Mouse (Mus musculus): Measurements from ENCODE around the gene Syngap1. TPM values are rescaled to one million over a fixed set of nuclear protein-coding genes. Genes with fewer than 3 reads are reported as not detected.

Syngap1 gene
- polyA plus RNA-seq, 2 experiments = 0.08 to 3.4 TPM

DNA sequence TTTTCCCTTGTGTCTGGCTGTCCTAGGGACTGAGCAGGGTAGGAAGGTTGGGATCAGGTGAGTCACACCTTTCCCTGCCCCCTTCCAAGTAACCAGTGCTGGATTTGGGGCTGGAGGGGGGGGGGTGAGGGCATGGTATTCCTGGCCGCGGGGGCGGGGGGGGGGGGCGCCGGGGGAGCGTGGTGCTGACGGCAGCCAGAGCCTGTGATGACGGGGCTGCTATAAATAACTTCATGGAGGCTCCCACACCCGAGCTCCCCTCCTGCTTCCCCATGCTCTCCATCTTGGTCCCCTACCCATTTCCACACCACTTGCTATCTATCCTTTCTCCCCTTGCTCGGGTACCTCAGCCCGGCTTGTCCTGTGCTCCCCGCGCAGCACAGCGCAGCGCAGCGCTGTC is 12.7 kb downstream of the Syngap1 start:
- no peak overlapping the region for H3K4me2 ChIP-seq (ENCODE audit: low read depth)
- H3K9me3 ChIP-seq (ENCODE audit: control insufficient read depth, low read length) = no peaks in the 10 kb centered on the region
- TF ChIP-seq CTCF (IDR thresholded peaks at IDR 0.05; ENCODE audit: low read depth) = no peak
- TF ChIP-seq EP300 (IDR thresholded peaks at IDR 0.05; ENCODE audit: low read depth) = no peak
- no peak overlapping the region for H3K9ac ChIP-seq (replicated peaks)
- 39% methylated on average over 12 of the region's 16 CpGs for WGBS (ENCODE audit: insufficient replicate concordance)
- ATAC-seq (ENCODE audit: insufficient read depth) = no peak
- no peaks in the 10 kb centered on the region for H3K36me3 ChIP-seq (replicated peaks; ENCODE audit: control insufficient read depth, insufficient read depth, low read depth)
- no peak overlapping the region for H3K4me3 ChIP-seq (ENCODE audit: insufficient read depth in 1 of 2, low read depth in 2 of 2, low read length in 2 of 2)
- peaks cover 26 to 53% of the 10 kb centered on the region in 2 experiments for H3K4me1 ChIP-seq (replicated peaks; ENCODE audit: control insufficient read depth in 2 of 2, insufficient read depth in 2 of 2, low read length in 1 of 2)
- no peak overlapping the region for H3K27ac ChIP-seq
- DNase-seq (ENCODE audit: low read depth in 3 of 3, low spot score in 3 of 3) = no peak
- H3K27me3 ChIP-seq (ENCODE audit: control insufficient read depth, insufficient read depth, low read length) = no peaks in the 10 kb centered on the region; the same call in 1 of the 2 replicates

DNA sequence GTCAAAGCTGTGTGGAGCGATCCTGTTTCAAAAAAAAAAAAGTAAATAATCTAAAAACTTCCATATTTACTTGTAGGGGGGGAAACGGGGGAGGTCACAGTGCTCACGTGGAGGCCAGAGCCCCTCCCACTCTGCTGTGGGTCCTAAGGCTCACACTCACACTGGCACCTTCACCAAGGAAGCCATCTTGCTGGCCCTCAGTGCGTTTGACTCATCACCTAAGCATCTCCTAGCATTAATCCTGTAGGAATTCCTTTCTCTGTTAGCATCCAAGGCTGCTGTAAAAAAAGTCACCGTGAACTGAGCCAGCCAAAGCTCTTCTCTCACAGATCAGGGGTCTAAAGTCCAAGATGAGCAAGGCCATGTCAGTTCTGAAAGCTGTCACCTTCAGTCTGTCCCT is 15.3 kb downstream of the Syngap1 start:
- TF ChIP-seq CTCF (IDR thresholded peaks at IDR 0.05; ENCODE audit: low read depth) (no peak), EP300 (IDR thresholded peaks at IDR 0.05; ENCODE audit: low read depth) (no peak)
- ATAC-seq (ENCODE audit: insufficient read depth) = peak; percentile 36; the same call in 1 of the 2 replicates
- H3K4me1 ChIP-seq (replicated peaks; ENCODE audit: control insufficient read depth in 2 of 2, insufficient read depth in 2 of 2, low read length in 1 of 2) = peaks cover 26 to 42% of the 10 kb centered on the region in 2 experiments
- 57% methylated on average over 5 of the region's 5 CpGs for WGBS (ENCODE audit: insufficient replicate concordance)
- no peaks in the 10 kb centered on the region for H3K36me3 ChIP-seq (replicated peaks; ENCODE audit: control insufficient read depth, insufficient read depth, low read depth)
- H3K27ac ChIP-seq = peak overlapping the region; percentile 89
- no peak for DNase-seq (ENCODE audit: low read depth in 3 of 3, low spot score in 3 of 3)
- peak overlapping the region; percentile 47 for H3K9ac ChIP-seq (replicated peaks)
- no peaks in the 10 kb centered on the region; the same call in 1 of the 2 replicates for H3K27me3 ChIP-seq (ENCODE audit: control insufficient read depth, insufficient read depth, low read length)
- peak overlapping the region; percentile 46 to 54 for H3K4me3 ChIP-seq (ENCODE audit: insufficient read depth in 1 of 2, low read depth in 2 of 2, low read length in 2 of 2)
- no peaks in the 10 kb centered on the region for H3K9me3 ChIP-seq (ENCODE audit: control insufficient read depth, low read length)
- H3K4me2 ChIP-seq (ENCODE audit: low read depth) = peak overlapping the region; percentile 75

DNA sequence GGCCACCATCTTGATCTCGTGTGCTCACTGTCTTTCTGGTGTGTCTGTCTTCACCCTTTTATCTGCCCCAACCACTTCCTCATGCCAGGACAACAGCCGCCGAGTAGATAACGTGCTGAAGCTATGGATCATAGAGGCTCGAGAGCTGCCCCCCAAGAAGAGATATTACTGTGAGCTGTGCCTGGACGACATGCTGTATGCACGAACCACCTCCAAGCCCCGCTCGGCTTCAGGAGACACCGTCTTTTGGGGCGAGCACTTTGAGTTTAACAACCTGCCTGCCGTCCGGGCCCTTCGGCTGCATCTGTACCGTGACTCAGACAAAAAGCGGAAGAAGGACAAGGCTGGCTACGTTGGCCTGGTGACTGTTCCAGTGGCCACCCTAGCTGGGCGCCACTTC is 15.8 kb downstream of the Syngap1 start:
- TF ChIP-seq EP300 (IDR thresholded peaks at IDR 0.05; ENCODE audit: low read depth) (peak; percentile 85), CTCF (IDR thresholded peaks at IDR 0.05; ENCODE audit: low read depth) (no peak)
- Histone ChIP-seq H3K4me2 (ENCODE audit: low read depth) (peak overlapping the region; percentile 75), H3K36me3 (replicated peaks; ENCODE audit: control insufficient read depth, insufficient read depth, low read depth) (no peaks in the 10 kb centered on the region), H3K4me3 (ENCODE audit: insufficient read depth in 1 of 2, low read depth in 2 of 2, low read length in 2 of 2) (peak overlapping the region; percentile 46 to 54), H3K27ac (peak overlapping the region; percentile 89), H3K27me3 (ENCODE audit: control insufficient read depth, insufficient read depth, low read length) (no peaks in the 10 kb centered on the region; the same call in 1 of the 2 replicates), H3K9me3 (ENCODE audit: control insufficient read depth, low read length) (no peaks in the 10 kb centered on the region), H3K4me1 (replicated peaks; ENCODE audit: control insufficient read depth in 2 of 2, insufficient read depth in 2 of 2, low read length in 1 of 2) (peaks cover 23 to 40% of the 10 kb centered on the region in 2 experiments), H3K9ac (replicated peaks) (peak overlapping the region; percentile 47)
- WGBS (ENCODE audit: insufficient replicate concordance) = 18% methylated on average over 18 of the region's 18 CpGs
- peak; percentile 76 to 80 (median 79) for DNase-seq (ENCODE audit: low read depth in 3 of 3, low spot score in 3 of 3)
- peak; percentile 87 for ATAC-seq (ENCODE audit: insufficient read depth)

DNA sequence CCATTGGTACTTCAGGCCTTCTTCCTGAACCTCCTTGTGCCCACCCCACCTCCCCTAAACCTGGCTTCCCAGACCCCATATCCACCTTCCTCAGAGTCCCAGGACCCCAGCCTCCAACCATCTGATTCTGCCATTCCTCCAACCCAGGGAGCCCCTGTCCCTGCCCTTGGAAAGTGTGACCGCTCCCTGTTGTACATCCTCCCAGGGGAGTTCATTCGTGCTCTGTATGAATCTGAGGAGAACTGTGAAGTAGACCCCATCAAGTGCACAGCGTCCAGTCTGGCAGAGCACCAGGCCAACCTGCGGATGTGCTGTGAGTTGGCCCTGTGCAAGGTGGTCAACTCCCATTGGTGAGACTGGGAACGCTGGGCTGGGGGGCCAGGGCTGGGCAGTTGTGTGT is 16.8 kb downstream of the Syngap1 start:
- Histone ChIP-seq H3K27ac (no peak overlapping the region), H3K4me3 (ENCODE audit: insufficient read depth in 1 of 2, low read depth in 2 of 2, low read length in 2 of 2) (no peak overlapping the region), H3K36me3 (replicated peaks; ENCODE audit: control insufficient read depth, insufficient read depth, low read depth) (no peaks in the 10 kb centered on the region), H3K4me2 (ENCODE audit: low read depth) (peak overlapping the region; percentile 75), H3K9ac (replicated peaks) (no peak overlapping the region), H3K4me1 (replicated peaks; ENCODE audit: control insufficient read depth in 2 of 2, insufficient read depth in 2 of 2, low read length in 1 of 2) (peaks cover 20 to 34% of the 10 kb centered on the region in 2 experiments), H3K9me3 (ENCODE audit: control insufficient read depth, low read length) (no peaks in the 10 kb centered on the region), H3K27me3 (ENCODE audit: control insufficient read depth, insufficient read depth, low read length) (no peaks in the 10 kb centered on the region)
- WGBS (ENCODE audit: insufficient replicate concordance) = 89% methylated on average over 5 of the region's 5 CpGs
- no peak for TF ChIP-seq CTCF (IDR thresholded peaks at IDR 0.05; ENCODE audit: low read depth)
- no peak for TF ChIP-seq EP300 (IDR thresholded peaks at IDR 0.05; ENCODE audit: low read depth)
- no peak for ATAC-seq (ENCODE audit: insufficient read depth)
- DNase-seq (ENCODE audit: low read depth in 3 of 3, low spot score in 3 of 3) = no peak

DNA sequence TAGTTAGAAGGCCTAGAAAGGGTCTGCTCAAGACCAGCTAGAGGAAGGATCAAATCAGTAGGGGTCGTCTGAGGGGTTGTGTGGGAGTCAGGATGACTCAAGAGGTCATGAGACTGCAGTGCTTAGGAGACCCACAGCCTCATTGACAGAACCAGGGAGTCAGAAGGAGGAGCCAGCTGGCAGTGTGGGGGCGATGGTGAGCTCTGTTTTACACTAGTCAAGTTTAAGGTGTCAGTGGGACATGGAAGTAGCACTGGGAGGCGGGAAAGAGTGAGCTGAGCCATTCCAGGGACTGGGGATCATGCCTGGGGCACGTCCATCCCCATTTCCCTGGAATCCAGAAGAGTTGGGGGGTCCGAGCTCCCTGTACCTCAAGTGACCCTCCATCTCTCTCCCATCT is 17.8 kb downstream of the Syngap1 start:
- Histone ChIP-seq H3K27ac (no peak overlapping the region), H3K4me3 (ENCODE audit: insufficient read depth in 1 of 2, low read depth in 2 of 2, low read length in 2 of 2) (no peak overlapping the region), H3K9me3 (ENCODE audit: control insufficient read depth, low read length) (no peaks in the 10 kb centered on the region), H3K4me2 (ENCODE audit: low read depth) (no peak overlapping the region), H3K27me3 (ENCODE audit: control insufficient read depth, insufficient read depth, low read length) (no peaks in the 10 kb centered on the region), H3K36me3 (replicated peaks; ENCODE audit: control insufficient read depth, insufficient read depth, low read depth) (no peaks in the 10 kb centered on the region), H3K9ac (replicated peaks) (no peak overlapping the region), H3K4me1 (replicated peaks; ENCODE audit: control insufficient read depth in 2 of 2, insufficient read depth in 2 of 2, low read length in 1 of 2) (peaks cover 20 to 27% of the 10 kb centered on the region in 2 experiments)
- DNase-seq (ENCODE audit: low read depth in 3 of 3, low spot score in 3 of 3) (no peak), ATAC-seq (ENCODE audit: insufficient read depth) (no peak)
- TF ChIP-seq CTCF (IDR thresholded peaks at IDR 0.05; ENCODE audit: low read depth) = 0 out of 2 replicates have a peak, but pooled peaks have one; percentile 14
- no peak for TF ChIP-seq EP300 (IDR thresholded peaks at IDR 0.05; ENCODE audit: low read depth)
- 47% methylated on average over 5 of the region's 5 CpGs for WGBS (ENCODE audit: insufficient replicate concordance)

Measured in liver, embryonic 14.5 days (tissue).